Mouse (Mus musculus) heart, adult 11 months (tissue): Measurements from ENCODE around the gene Asah2.
A peak's percentile ranks its signal among the peaks of the same experiment; 100 is the strongest.
"Not testable (repeated sequence)": the region's sequence is repeated elsewhere in the genome, so short reads cannot be mapped to it uniquely, and the experiment has no call there.

Source experiments
- DNase-seq: peaks from one replicate; pipeline ENCODE4 v3.0.0; 2022

Asah2 gene

GRCm38 (mm10) chr19:32102294-32102975 lies 5.6 kb downstream of the Asah2 start:
- no peak for DNase-seq

GRCm38 (mm10) chr19:32098582-32098981 lies 9.4 kb downstream of the Asah2 start:
- no peak for DNase-seq

GRCm38 (mm10) chr19:32092358-32092757 lies 15.7 kb downstream of the Asah2 start:
- no peak for DNase-seq

GRCm38 (mm10) chr19:32090804-32091203 lies 17.2 kb downstream of the Asah2 start:
- no peak for DNase-seq

GRCm38 (mm10) chr19:32088570-32088969 lies 19.4 kb downstream of the Asah2 start:
- DNase-seq = no peak

- no peak for DNase-seq
Observed at GRCm38 (mm10) chr19:32087736-32088470, 20.1 kb downstream of the Asah2 start.

GRCm38 (mm10) chr19:32084813-32085212 lies 23.2 kb downstream of the Asah2 start:
- not testable (repeated sequence) for DNase-seq

- DNase-seq = no peak
Observed at GRCm38 (mm10) chr19:32070340-32070739, 37.7 kb downstream of the Asah2 start.

GRCm38 (mm10) chr19:32069598-32069997 lies 38.4 kb downstream of the Asah2 start:
- no peak for DNase-seq

- no peak for DNase-seq
Observed at GRCm38 (mm10) chr19:32067669-32068068, 40.3 kb downstream of the Asah2 start.

- no peak for DNase-seq
Observed at GRCm38 (mm10) chr19:32061294-32061693, 46.7 kb downstream of the Asah2 start.

GRCm38 (mm10) chr19:32056252-32056651 lies 51.8 kb downstream of the Asah2 start:
- DNase-seq = peak; percentile 65

GRCm38 (mm10) chr19:32055725-32056124 lies 52.3 kb downstream of the Asah2 start:
- peak; percentile 94 for DNase-seq

- DNase-seq = no peak
Observed at GRCm38 (mm10) chr19:32051251-32051650, 56.8 kb downstream of the Asah2 start.

GRCm38 (mm10) chr19:32032881-32033280 lies 75.1 kb downstream of the Asah2 start:
- DNase-seq = no peak

- no peak for DNase-seq
Observed at GRCm38 (mm10) chr19:32030430-32030829, 77.6 kb downstream of the Asah2 start.

- no peak for DNase-seq
Observed at GRCm38 (mm10) chr19:32025443-32025842, 82.6 kb downstream of the Asah2 start.

- no peak for DNase-seq
Observed at GRCm38 (mm10) chr19:32019722-32020121, 88.3 kb downstream of the Asah2 start.

- no peak for DNase-seq
Observed at GRCm38 (mm10) chr19:32018585-32018984, 89.4 kb downstream of the Asah2 start.

GRCm38 (mm10) chr19:32018053-32018452 lies 90.0 kb downstream of the Asah2 start:
- no peak for DNase-seq

GRCm38 (mm10) chr19:32002623-32003022 lies 105.4 kb downstream of the Asah2 start:
- no peak for DNase-seq

- DNase-seq = no peak
Observed at GRCm38 (mm10) chr19:31996916-31997315, 111.1 kb downstream of the Asah2 start.

- no peak for DNase-seq
Observed at GRCm38 (mm10) chr19:31991057-31991456, 117.0 kb downstream of the Asah2 start.

GRCm38 (mm10) chr19:31975882-31976281 lies 132.1 kb downstream of the Asah2 start:
- peak; percentile 81 for DNase-seq
